Mouse (Mus musculus) MEL (cell line): ENCODE results near the gene Ankrd44. TPM values are rescaled to one million over a fixed set of nuclear protein-coding genes. Genes with fewer than 3 reads are reported as not detected.

Experiments used
- DNase-seq: peaks from one replicate; pipeline ENCODE4 v3.0.0; 2011; ENCODE audit warnings: low read depth, low spot score
- H3K27ac ChIP-seq: 2 replicates; pipeline ENCODE4 v1.5.1; 2012; ENCODE audit warnings: low read depth, mild to moderate bottlenecking, control low read depth, low read length, moderate library complexity; ENCODE audit not compliant: control insufficient read depth
- H3K27me3 ChIP-seq, 2 experiments: fragments of 150-350 bp in 1 of 2; sonication (generic) in 1 of 2; 2 replicates each; pipeline ENCODE4 v1.6.1; 2012; ENCODE audit warnings: low read length in 2 of 2, mild to moderate bottlenecking in 2 of 2, improper control_type of control experiment in 1 of 2, moderate library complexity in 1 of 2; ENCODE audit not compliant: insufficient read depth in 2 of 2, control insufficient read depth in 1 of 2
- H3K36me3 ChIP-seq, 2 experiments: 2 replicates each; pipeline ENCODE4 v1.6.1; 2012 to 2014; ENCODE audit warnings: low read length in 2 of 2, improper control_type of control experiment in 1 of 2, inconsistent platforms in 1 of 2, mild to moderate bottlenecking in 1 of 2; ENCODE audit not compliant: insufficient read depth in 2 of 2, control insufficient read depth in 1 of 2
- H3K4me1 ChIP-seq, 2 experiments: fragments of 150-350 bp in 1 of 2; sonication (generic) in 1 of 2; 2 replicates each; pipeline ENCODE4 v1.6.1; 2012; ENCODE audit warnings: low read length in 2 of 2, improper control_type of control experiment in 1 of 2, mild to moderate bottlenecking in 1 of 2; ENCODE audit not compliant: insufficient read depth in 2 of 2, control insufficient read depth in 1 of 2
- H3K4me3 ChIP-seq, 2 experiments: fragments of 150-350 bp in 1 of 2; sonication (generic) in 1 of 2; 2 replicates each; pipeline ENCODE4 v1.5.1; 2012; ENCODE audit warnings: low read depth in 2 of 2, low read length in 2 of 2, mild to moderate bottlenecking in 2 of 2, moderate library complexity in 2 of 2, control low read depth in 1 of 2, improper control_type of control experiment in 1 of 2; ENCODE audit not compliant: control insufficient read depth in 1 of 2, insufficient read depth in 1 of 2
- H3K79me2 ChIP-seq: 2 replicates; pipeline ENCODE4 v1.6.1; 2012; ENCODE audit warnings: mild to moderate bottlenecking, low read length, moderate library complexity; ENCODE audit not compliant: control insufficient read depth, poor library complexity, insufficient read depth
- H3K9ac ChIP-seq: 2 replicates; pipeline ENCODE4 v1.6.1; 2012; ENCODE audit warnings: low read depth, mild to moderate bottlenecking, control low read depth, low read length, moderate library complexity; ENCODE audit not compliant: control insufficient read depth, poor library complexity, severe bottlenecking
- H3K9me3 ChIP-seq: fragments of 150-350 bp; sonication (generic); replicated peaks from 2 replicates; pipeline ENCODE4 v1.6.1; 2012; ENCODE audit warnings: mild to moderate bottlenecking, low read length, improper control_type of control experiment, moderate library complexity; ENCODE audit not compliant: insufficient read depth
- BHLHE40 ChIP-seq: IDR thresholded peaks from 2 replicates; pipeline ENCODE4 v1.6.1; 2012; ENCODE audit warnings: low read depth, mild to moderate bottlenecking, inconsistent platforms, low read length, improper control_type of control experiment, borderline replicate concordance
- CHD1 ChIP-seq: IDR thresholded peaks from 2 replicates; pipeline ENCODE4 v1.6.1; 2012; ENCODE audit warnings: low read depth, mild to moderate bottlenecking, inconsistent platforms, low read length, improper control_type of control experiment
- CTCF ChIP-seq, 3 experiments: IDR thresholded peaks in 2 of 3; conservative IDR thresholded peaks in 1 of 3; 2 replicates each; pipeline ENCODE4 v1.5.1; 2011 to 2012; ENCODE audit warnings: low read length in 3 of 3, low read depth in 2 of 3, mild to moderate bottlenecking in 2 of 3, improper control_type of control experiment in 1 of 3, inconsistent platforms in 1 of 3, mixed read lengths in 1 of 3, moderate library complexity in 1 of 3; ENCODE audit not compliant: control insufficient read depth in 1 of 3, insufficient read depth in 1 of 3, poor library complexity in 1 of 3, severe bottlenecking in 1 of 3
- E2F4 ChIP-seq: IDR thresholded peaks from 2 replicates; pipeline ENCODE4 v1.6.1; 2011; ENCODE audit warnings: low read depth, low read length, improper control_type of control experiment, borderline replicate concordance
- ELF1 ChIP-seq: IDR thresholded peaks from 2 replicates; pipeline ENCODE4 v1.6.1; 2014; ENCODE audit warnings: low read depth, mild to moderate bottlenecking, inconsistent platforms, low read length, improper control_type of control experiment, moderate library complexity
- EP300 ChIP-seq, 2 experiments: IDR thresholded peaks; 2 replicates each; pipeline ENCODE4 v1.6.1; 2011; ENCODE audit warnings: improper control_type of control experiment in 2 of 2, low read length in 2 of 2, low read depth in 1 of 2, mild to moderate bottlenecking in 1 of 2
- ETS1 ChIP-seq: IDR thresholded peaks from 2 replicates; pipeline ENCODE4 v1.6.1; 2012; ENCODE audit warnings: low read depth, mild to moderate bottlenecking, inconsistent platforms, low read length, improper control_type of control experiment, moderate library complexity
- GATA1 ChIP-seq: IDR thresholded peaks from 2 replicates; pipeline ENCODE4 v1.6.1; 2011; ENCODE audit warnings: low read depth, low read length, improper control_type of control experiment
- HCFC1 ChIP-seq: IDR thresholded peaks from 2 replicates; pipeline ENCODE4 v1.6.1; 2012; ENCODE audit warnings: low read depth, mild to moderate bottlenecking, inconsistent platforms, low read length, improper control_type of control experiment, moderate library complexity
- KAT2A ChIP-seq: conservative IDR thresholded peaks from 2 replicates; pipeline ENCODE4 v1.6.1; 2012; ENCODE audit warnings: low read depth, low read length, improper control_type of control experiment, inconsistent platforms
- MAX ChIP-seq: IDR thresholded peaks from 2 replicates; pipeline ENCODE4 v1.6.1; 2011; ENCODE audit warnings: low read length, improper control_type of control experiment
- MAZ ChIP-seq: IDR thresholded peaks from 2 replicates; pipeline ENCODE4 v1.6.1; 2012; ENCODE audit warnings: low read depth, mild to moderate bottlenecking, inconsistent platforms, low read length, improper control_type of control experiment
- MEF2A ChIP-seq: IDR thresholded peaks from 2 replicates; pipeline ENCODE4 v1.6.1; 2014; ENCODE audit warnings: low read depth, mild to moderate bottlenecking, inconsistent platforms, low read length, improper control_type of control experiment; ENCODE audit not compliant: poor library complexity, insufficient replicate concordance, severe bottlenecking; ENCODE audit errors: extremely low read depth
- MXI1 ChIP-seq: IDR thresholded peaks from 2 replicates; pipeline ENCODE4 v1.6.1; 2011; ENCODE audit warnings: mild to moderate bottlenecking, low read depth, low read length, improper control_type of control experiment
- MYC ChIP-seq: IDR thresholded peaks from 2 replicates; pipeline ENCODE4 v1.6.1; 2011; ENCODE audit warnings: low read depth, mild to moderate bottlenecking, low read length, improper control_type of control experiment, moderate library complexity
- NELFE ChIP-seq: IDR thresholded peaks from 2 replicates; pipeline ENCODE4 v1.6.1; 2011; ENCODE audit warnings: low read depth, low read length, improper control_type of control experiment
- NRF1 ChIP-seq: IDR thresholded peaks from 2 replicates; pipeline ENCODE4 v1.6.1; 2014; ENCODE audit warnings: low read depth, mild to moderate bottlenecking, inconsistent platforms, low read length, improper control_type of control experiment, moderate library complexity; ENCODE audit not compliant: poor library complexity, insufficient read depth, severe bottlenecking
- POLR2A ChIP-seq, 2 experiments: IDR thresholded peaks; 2 replicates each; pipeline ENCODE4 v1.6.1; 2011 to 2012; ENCODE audit warnings: low read length in 2 of 2, mild to moderate bottlenecking in 2 of 2, control low read depth in 1 of 2, improper control_type of control experiment in 1 of 2, low read depth in 1 of 2, moderate library complexity in 1 of 2; ENCODE audit not compliant: control insufficient read depth in 1 of 2, insufficient read depth in 1 of 2, poor library complexity in 1 of 2
- POLR2AphosphoS2 ChIP-seq: IDR thresholded peaks from 2 replicates; pipeline ENCODE4 v1.6.1; 2011; ENCODE audit warnings: low read length, improper control_type of control experiment
- POLR2AphosphoS5 ChIP-seq: IDR thresholded peaks from 2 replicates; pipeline ENCODE4 v1.6.1; 2012; ENCODE audit warnings: low read depth, borderline replicate concordance, mild to moderate bottlenecking, inconsistent platforms, low read length, moderate library complexity, mixed read lengths
- RAD21 ChIP-seq: IDR thresholded peaks from 2 replicates; pipeline ENCODE4 v1.6.1; 2011; ENCODE audit warnings: mild to moderate bottlenecking, low read depth, low read length, improper control_type of control experiment
- RCOR1 ChIP-seq: IDR thresholded peaks from 2 replicates; pipeline ENCODE4 v1.6.1; 2012; ENCODE audit warnings: low read depth, mild to moderate bottlenecking, inconsistent platforms, low read length, improper control_type of control experiment
- SIN3A ChIP-seq: IDR thresholded peaks from 2 replicates; pipeline ENCODE4 v1.6.1; 2012; ENCODE audit warnings: low read length, improper control_type of control experiment, inconsistent platforms
- SMC3 ChIP-seq: IDR thresholded peaks from 2 replicates; pipeline ENCODE4 v1.6.1; 2011; ENCODE audit warnings: low read depth, low read length, improper control_type of control experiment
- TAL1 ChIP-seq: IDR thresholded peaks from 2 replicates; pipeline ENCODE4 v1.6.1; 2012; ENCODE audit warnings: mild to moderate bottlenecking, inconsistent platforms, low read length, moderate library complexity, mixed read lengths
- TBP ChIP-seq: IDR thresholded peaks from 2 replicates; pipeline ENCODE4 v1.8.0; 2011; ENCODE audit warnings: low read depth, low read length, improper control_type of control experiment
- TCF12 ChIP-seq: IDR thresholded peaks from 2 replicates; pipeline ENCODE4 v1.6.1; 2014; ENCODE audit warnings: low read depth, mild to moderate bottlenecking, inconsistent platforms, low read length, improper control_type of control experiment, moderate library complexity
- USF2 ChIP-seq, 2 experiments: IDR thresholded peaks; 2 replicates each; pipeline ENCODE4 v1.6.1; 2011 to 2012; ENCODE audit warnings: improper control_type of control experiment in 2 of 2, low read length in 2 of 2, borderline replicate concordance in 1 of 2, inconsistent platforms in 1 of 2, low read depth in 1 of 2, mild to moderate bottlenecking in 1 of 2; ENCODE audit not compliant: insufficient read depth in 1 of 2
- ZKSCAN1 ChIP-seq: IDR thresholded peaks from 2 replicates; pipeline ENCODE4 v1.6.1; 2012; ENCODE audit warnings: low read depth, mild to moderate bottlenecking, inconsistent platforms, low read length, improper control_type of control experiment, moderate library complexity
- ZNF384 ChIP-seq: IDR thresholded peaks from 2 replicates; pipeline ENCODE4 v1.6.1; 2012; ENCODE audit warnings: low read depth, mild to moderate bottlenecking, inconsistent platforms, low read length, improper control_type of control experiment
- polyA plus RNA-seq, 2 experiments: library from polyadenylated mRNA; stranded (reverse) in 1 of 2; unstranded in 1 of 2; fragments of >175 nt in 1 of 2; fragments of >200 nt in 1 of 2; gene quantifications; 2 replicates each; pipeline versions ENCODE4 v1.2.1 to v1.2.4; 2012; ENCODE audit warnings: low replicate concordance in 2 of 2, low read depth in 1 of 2; ENCODE audit not compliant: insufficient read length in 2 of 2, insufficient read depth in 1 of 2, missing spikeins in 1 of 2
- total RNA-seq: library from RNA; depleted of rRNA; stranded (reverse); fragments of 300-350 nt; gene quantifications from 2 replicates; pipeline ENCODE4 v1.2.3, GENCODE M21; 2012

The Ankrd44 gene
- total and polyA plus RNA-seq, 3 experiments, result 2.3 to 4.4 TPM; not detected in 1

- Histone ChIP-seq H3K79me2 (no peaks in the 10 kb centered on the region), H3K27me3 (no peaks in the 10 kb centered on the region), H3K9me3 (no peaks in the 10 kb centered on the region), H3K36me3 (peaks cover 0 to 11% of the 10 kb centered on the region in 2 experiments; a peak in 2 of 4 replicates), H3K4me1 (peaks cover 0 to 8% of the 10 kb centered on the region in 2 experiments; a peak in 3 of 4 replicates), H3K9ac (no peak overlapping the region), H3K4me3 (no peak overlapping the region), H3K27ac (no peak overlapping the region)
- TF ChIP-seq CTCF (IDR thresholded peaks at IDR 0.05 in 2 of 3, conservative IDR thresholded peaks at IDR 0.05 in 1 of 3; ENCODE audit: control insufficient read depth in 1 of 3, insufficient read depth in 1 of 3, low read depth in 2 of 3, low read length in 3 of 3, poor library complexity in 1 of 3, severe bottlenecking in 1 of 3) (no peak), ELF1 (no peak), TBP (no peak), POLR2AphosphoS5 (no peak), GATA1 (no peak), TCF12 (no peak), RCOR1 (no peak), EP300 (IDR thresholded peaks at IDR 0.05; ENCODE audit: low read depth in 1 of 2, low read length in 2 of 2) (no peak), E2F4 (no peak), NELFE (no peak), KAT2A (no peak), MXI1 (no peak), MAX (no peak), ZKSCAN1 (no peak), HCFC1 (no peak), SIN3A (no peak), SMC3 (no peak)
- DNase-seq, result no peak
Measured at GRCm38 (mm10) chr1:54711568-54711967, 214.6 kb downstream of the Ankrd44 start.

GRCm38 (mm10) chr1:54710550-54710949 is 215.6 kb downstream of the Ankrd44 start:
- H3K27ac ChIP-seq, result peak overlapping the region; percentile 40
- H3K9ac ChIP-seq, result no peak overlapping the region
- TF ChIP-seq GATA1 (peak; percentile 57), MYC (0 out of 2 replicates have a peak, but pooled peaks have one; percentile 65), ELF1 (no peak), RCOR1 (0 out of 2 replicates have a peak, but pooled peaks have one; percentile 16), BHLHE40 (no peak; the same call in 1 of the 2 replicates), CTCF (IDR thresholded peaks at IDR 0.05 in 2 of 3, conservative IDR thresholded peaks at IDR 0.05 in 1 of 3; ENCODE audit: control insufficient read depth in 1 of 3, insufficient read depth in 1 of 3, low read depth in 2 of 3, low read length in 3 of 3, poor library complexity in 1 of 3, severe bottlenecking in 1 of 3) (no peak), EP300 (IDR thresholded peaks at IDR 0.05; ENCODE audit: low read depth in 1 of 2, low read length in 2 of 2) (peak; percentile 67 to 72), KAT2A (no peak), MXI1 (peak; percentile 39; the same call in 1 of the 2 replicates), USF2 (IDR thresholded peaks at IDR 0.05; ENCODE audit: borderline replicate concordance in 1 of 2, insufficient read depth in 1 of 2, low read depth in 1 of 2, low read length in 2 of 2) (no peak), ZNF384 (peak; percentile 89), MAX (peak; percentile 54; the same call in 1 of the 2 replicates), POLR2A (IDR thresholded peaks at IDR 0.05; ENCODE audit: control insufficient read depth in 1 of 2, insufficient read depth in 1 of 2, low read depth in 1 of 2, low read length in 2 of 2, poor library complexity in 1 of 2) (no peak), ETS1 (peak; percentile 83), TAL1 (peak; percentile 26), TCF12 (peak; percentile 61), MEF2A (peak; percentile 94), CHD1 (no peak), POLR2AphosphoS2 (no peak), RAD21 (no peak), MAZ (no peak), NRF1 (no peak)

More at GRCm38 (mm10) chr1:54710550-54710949, 215.6 kb downstream of the Ankrd44 start:
- Histone ChIP-seq H3K9me3 (no peaks in the 10 kb centered on the region), H3K36me3 (peaks cover 0 to 11% of the 10 kb centered on the region in 2 experiments; a peak in 2 of 4 replicates), H3K4me3 (no peak overlapping the region), H3K27me3 (no peaks in the 10 kb centered on the region), H3K79me2 (no peaks in the 10 kb centered on the region), H3K4me1 (peaks cover 0 to 8% of the 10 kb centered on the region in 2 experiments; a peak in 3 of 4 replicates)
- DNase-seq, result peak; percentile 91
